Mouse (Mus musculus) left cerebral cortex, adult 6 months (tissue): Measurements from ENCODE around the gene Gm7735. TPM values are rescaled to one million over a fixed set of nuclear protein-coding genes. Genes with fewer than 3 reads are reported as not detected.

Source experiments
- long read RNA-seq, 2 experiments: library from polyadenylated mRNA; unstranded; transcript quantifications; one replicate each; pipeline ENCODE4 v2.0.0; 2019 to 2020
- polyA plus RNA-seq: library from polyadenylated mRNA; unstranded; fragments of <200 nt; fragmentation: Nextera tagmentation; gene quantifications from 2 replicates; pipeline ENCODE4 v1.2.3, GENCODE M21; 2021

Gm7735 gene
- not detected in 2 replicates for polyA plus RNA-seq
- long read RNA-seq, experiment 1 = 0 reads
- long read RNA-seq, experiment 2 = 0 reads

DNA sequence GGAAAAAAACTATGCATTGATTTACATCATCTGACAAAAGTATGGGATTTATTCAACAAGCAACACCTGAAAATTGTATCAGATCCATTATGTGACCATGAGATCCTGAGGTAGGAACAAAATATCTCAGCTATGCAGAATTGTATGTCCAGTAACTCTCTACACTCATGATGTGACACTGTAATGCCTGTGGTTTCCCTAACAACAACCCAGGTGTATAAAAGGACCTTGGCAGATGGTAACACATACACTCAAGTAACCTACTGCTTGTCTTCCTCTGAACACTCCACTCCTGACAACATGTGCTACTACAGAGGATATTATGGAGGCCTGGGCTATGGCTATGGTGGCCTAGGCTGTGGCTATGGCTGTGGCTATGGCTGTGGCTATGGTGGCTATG is at the start of gene Gm7735:
Gene Gm7735 (plus strand): TSS at position 301 of the 400 bp plus-strand sequence.

DNA sequence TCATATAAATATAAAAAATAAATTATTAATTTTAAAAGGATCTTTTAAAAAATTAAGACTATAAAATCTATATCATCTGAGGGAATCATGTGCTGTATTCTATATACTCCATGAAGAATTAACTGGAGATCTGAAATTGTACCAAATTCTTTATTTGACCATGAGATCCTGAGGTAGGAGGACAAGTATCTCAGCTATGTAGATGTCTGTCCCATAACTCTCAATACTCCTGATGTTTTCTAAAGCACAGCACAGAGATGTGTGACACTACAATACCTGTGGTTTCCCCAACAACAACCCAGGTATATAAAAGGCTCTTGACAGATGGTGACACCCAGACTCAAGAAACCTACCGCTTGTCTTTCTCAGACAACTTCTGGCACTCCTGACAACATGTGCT is 28.7 kb upstream of the Gm7735 start, which contains the start of gene Gm6358:
Gene Gm6358 (plus strand): TSS at position 301 of the 400 bp plus-strand sequence.

DNA sequence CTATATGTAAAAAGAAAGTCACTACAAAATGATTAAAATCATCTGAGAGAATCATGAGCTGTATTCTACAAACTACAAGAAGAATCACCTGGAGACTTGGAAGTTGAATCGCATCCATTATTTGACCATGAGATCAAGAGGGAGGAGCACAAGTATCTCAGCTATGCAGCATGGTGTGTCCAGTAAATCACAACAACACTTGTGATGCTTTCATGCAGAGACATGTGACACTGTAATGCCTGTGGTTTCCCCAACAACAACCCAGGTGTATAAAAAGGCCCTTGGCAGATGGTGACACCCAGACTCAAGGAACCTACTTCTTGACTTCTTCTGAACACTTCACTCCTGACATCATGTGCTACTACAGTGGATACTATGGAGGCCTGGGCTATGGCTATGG is 18.5 kb upstream of the Gm7735 start, which contains the start of gene Gm10061:
Gene Gm10061 (plus strand): TSS at position 301 of the 400 bp plus-strand sequence.

DNA sequence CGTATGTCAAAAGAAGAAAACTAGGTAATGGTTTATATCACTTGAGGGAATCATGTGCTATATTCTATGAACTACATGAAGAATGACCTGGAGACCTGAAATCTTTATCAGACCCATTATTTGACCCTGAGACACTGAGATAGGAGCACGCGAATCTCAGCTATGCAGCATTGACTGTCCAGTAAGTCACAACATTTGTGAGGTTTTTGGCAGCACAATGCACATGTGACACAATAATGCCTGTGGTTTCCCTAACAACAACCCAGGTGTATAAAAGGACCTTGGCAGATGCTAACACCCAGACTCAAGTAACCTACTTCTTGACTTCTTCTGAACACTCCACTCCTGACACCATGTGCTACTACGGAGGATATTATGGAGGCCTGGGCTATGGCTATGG is 11.6 kb upstream of the Gm7735 start, which contains the start of gene Gm9789:
Gene Gm9789 (plus strand): TSS at position 301 of the 400 bp plus-strand sequence.

DNA sequence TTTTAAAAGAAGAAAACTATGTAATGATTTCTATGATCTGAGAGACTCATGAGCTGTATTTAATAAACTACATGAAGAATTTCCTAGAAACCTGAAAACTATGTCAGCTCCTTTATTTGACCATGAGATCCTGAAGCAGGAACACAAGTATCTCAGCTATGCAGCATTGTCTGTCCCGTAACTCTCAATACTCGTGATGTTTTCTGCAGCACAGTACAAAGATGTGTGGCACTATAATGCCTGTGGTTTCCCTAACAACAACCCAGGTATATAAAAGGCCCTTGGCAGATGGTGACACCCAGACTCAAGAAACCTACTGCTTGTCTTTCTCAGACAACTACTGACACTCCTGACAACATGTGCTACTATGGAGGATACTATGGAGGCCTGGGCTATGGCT is 5.1 kb downstream of the Gm7735 start, which contains the start of gene 1110057P08Rik:
Gene 1110057P08Rik (plus strand): TSS at position 301 of the 400 bp plus-strand sequence.

DNA sequence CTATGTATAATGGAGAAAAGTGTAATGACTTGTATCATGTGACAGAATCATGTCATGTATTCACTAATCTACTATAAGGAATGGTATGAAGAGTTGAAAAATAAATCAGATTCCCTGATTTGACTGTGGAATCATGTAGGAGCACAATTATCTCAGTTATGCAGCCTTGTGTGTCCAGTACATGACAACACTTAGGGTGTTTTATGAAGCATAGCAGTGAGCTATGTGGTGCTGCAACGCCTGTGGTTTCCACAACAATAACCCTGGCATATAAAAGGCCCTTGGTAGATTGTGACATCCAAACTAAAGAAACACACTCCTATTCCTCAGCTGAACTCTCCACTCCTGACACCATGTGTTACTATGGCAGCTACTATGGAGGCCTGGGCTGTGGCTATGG is 36.3 kb downstream of the Gm7735 start, which contains the start of gene Krtap20-2:
Gene Krtap20-2 (plus strand): TSS at position 301 of the 400 bp plus-strand sequence.

Other genes starting within 250 kb of the Gm7735 start
- gene Krtap19-9b, start 237.2 kb upstream of the Gm7735 start, polyA plus RNA-seq = not detected in 2 replicates
- gene Krtap16-3, start 206.6 kb upstream of the Gm7735 start, polyA plus RNA-seq = not detected in 2 replicates
- gene Krtap22-2, start 158.7 kb upstream of the Gm7735 start, polyA plus RNA-seq = not detected in 2 replicates
- gene Gm10229, start 154.2 kb upstream of the Gm7735 start, polyA plus RNA-seq = not detected in 2 replicates
- gene Krtap6-1, start 137.8 kb upstream of the Gm7735 start, polyA plus RNA-seq = not detected in 2 replicates
- gene Gm10228, start 128.0 kb upstream of the Gm7735 start, polyA plus RNA-seq = not detected in 2 replicates
- not detected in 2 replicates for gene Krtap6-5, start 121.6 kb upstream of the Gm7735 start, polyA plus RNA-seq
- gene 1110025L11Rik, start 105.5 kb upstream of the Gm7735 start, polyA plus RNA-seq = not detected in 2 replicates
- not detected in 2 replicates for gene Krtap6-3, start 85.5 kb upstream of the Gm7735 start, polyA plus RNA-seq
- not detected in 2 replicates for gene Gm6358, start 28.6 kb upstream of the Gm7735 start, polyA plus RNA-seq
- not detected in 2 replicates for gene Gm10061, start 18.4 kb upstream of the Gm7735 start, polyA plus RNA-seq
- not detected in 2 replicates for gene Gm9789, start 11.5 kb upstream of the Gm7735 start, polyA plus RNA-seq
- gene 1110057P08Rik, start 5.2 kb downstream of the Gm7735 start, polyA plus RNA-seq = not detected in 2 replicates
- not detected in 2 replicates for gene Krtap20-2, start 36.4 kb downstream of the Gm7735 start, polyA plus RNA-seq
- not detected in 2 replicates for gene Krtap21-1, start 234.4 kb downstream of the Gm7735 start, polyA plus RNA-seq